Comparison of ENCODE assay signal across 42 mouse cellular contexts in the genomic region with DNA sequence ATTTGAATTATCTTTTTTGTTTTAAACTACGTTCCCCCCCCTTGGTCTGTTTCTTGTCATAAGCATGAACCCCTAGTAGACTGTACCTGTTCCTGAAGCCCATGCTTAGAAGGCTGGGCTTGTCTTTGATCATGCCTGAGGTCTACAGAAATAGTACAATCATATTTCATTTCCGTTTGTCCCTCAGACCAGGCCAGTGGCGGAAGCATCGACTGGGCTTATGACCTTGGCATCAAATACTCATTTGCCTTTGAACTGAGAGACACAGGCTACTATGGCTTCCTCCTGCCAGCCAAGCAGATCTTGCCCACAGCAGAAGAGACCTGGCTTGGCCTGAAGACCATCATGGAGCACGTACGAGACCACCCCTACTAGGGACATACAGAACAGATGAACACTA. TPM values are rescaled to one million over a fixed set of nuclear protein-coding genes. Genes with fewer than 3 reads are reported as not detected.
"Had no signal": no experiment of that assay in that cellular context is flagged by ENCODE, and none has a peak within 500 bp of the region (broad histone marks: within the 10 kb centered on the region; RNA-seq: fewer than 3 reads in every experiment).

No protein-coding gene starts in this region.

- H3K27me3 ChIP-seq: heart, embryonic 13.5 days; heart, embryonic 15.5 days; hindbrain, embryonic 13.5 days; hindbrain, embryonic 15.5 days; kidney, embryonic 15.5 days; limb, embryonic 13.5 days; limb, embryonic 15.5 days had no signal

- DNase-seq: gastrocnemius, postnatal 14 days; gastrocnemius, postnatal 36 days; heart, adult 11 months; heart, adult 2 months; heart, postnatal 14 days; heart, postnatal 36 days; kidney, adult 11 months; kidney, adult 2 months; kidney, adult 9 months; kidney, postnatal 14 days; kidney, postnatal 36 days; layer of hippocampus, adult 9-11 months; layer of hippocampus, postnatal 36 days; left cerebral cortex, postnatal 4 days; lung, adult 18-20 months had no signal

- H3K4me1 ChIP-seq: heart, embryonic 15.5 days; hindbrain, embryonic 13.5 days; hindbrain, embryonic 15.5 days; kidney, embryonic 15.5 days; liver, embryonic 12.5 days had no signal

- H3K36me3 ChIP-seq: heart, embryonic 13.5 days; heart, embryonic 15.5 days; hindbrain, embryonic 13.5 days; hindbrain, embryonic 15.5 days; kidney, embryonic 15.5 days; limb, embryonic 13.5 days; limb, embryonic 15.5 days; liver, embryonic 12.5 days had no signal

- H3K27ac ChIP-seq: heart, adult 2 months; heart, embryonic 13.5 days; heart, embryonic 15.5 days; hindbrain, embryonic 13.5 days; hindbrain, embryonic 15.5 days; hindbrain, postnatal 0 days; kidney, embryonic 15.5 days; kidney, postnatal 0 days; limb, embryonic 13.5 days; limb, embryonic 15.5 days; liver, embryonic 12.5 days; liver, embryonic 14.5 days had no signal

- H3K4me3 ChIP-seq: heart, adult 2 months; heart, embryonic 13.5 days; heart, embryonic 15.5 days; hindbrain, embryonic 13.5 days; hindbrain, embryonic 15.5 days; kidney, embryonic 15.5 days; limb, embryonic 13.5 days; limb, embryonic 15.5 days; liver, embryonic 12.5 days had no signal

- H3K9me3 ChIP-seq: heart, embryonic 13.5 days; heart, embryonic 15.5 days; hindbrain, embryonic 13.5 days; hindbrain, embryonic 15.5 days; kidney, embryonic 15.5 days; limb, embryonic 13.5 days; limb, embryonic 15.5 days; liver, embryonic 12.5 days had no signal

RNA-seq across cellular contexts. Expression of a gene that starts 4.1 kb away (rescaled TPM):
- total RNA-seq: gastrocnemius, adult 18-20 months; gastrocnemius, adult 8-10 months; gastrocnemius, postnatal 36 days; heart, adult 2 months; heart, postnatal 14 days; heart, postnatal 36 days; hematopoietic stem cell, adult 5-6 weeks; layer of hippocampus, adult 18-20 months; layer of hippocampus, postnatal 14 days; layer of hippocampus, postnatal 36 days had no signal
- polyA plus RNA-seq: gonadal fat pad, adult 2 months; heart, adult 2 months; kidney, adult 2 months; large intestine, adult 2 months had no signal

RNA-seq across cellular contexts. Expression of a gene that starts 22.7 kb away (rescaled TPM):
- total RNA-seq: gastrocnemius, adult 18-20 months; gastrocnemius, postnatal 36 days; heart, adult 2 months; heart, postnatal 14 days; heart, postnatal 36 days had no signal

RNA-seq across cellular contexts. Expression of a gene that starts 46.8 kb away (rescaled TPM):
- total RNA-seq: gastrocnemius, adult 18-20 months; gastrocnemius, adult 8-10 months; gastrocnemius, postnatal 36 days; heart, adult 2 months; heart, postnatal 14 days; heart, postnatal 36 days; hematopoietic stem cell, adult 5-6 weeks; hindbrain, postnatal 0 days; layer of hippocampus, adult 18-20 months; layer of hippocampus, adult 8-10 months; layer of hippocampus, postnatal 14 days; layer of hippocampus, postnatal 36 days; left cerebral cortex, adult 18-20 months; left cerebral cortex, adult 8-10 months; left cerebral cortex, postnatal 10 days; left cerebral cortex, postnatal 25 days; left cerebral cortex, postnatal 4 days had no signal
- polyA plus RNA-seq: heart, adult 2 months; hindbrain, embryonic 11.5 days; hindbrain, embryonic 13.5 days; hindbrain, embryonic 15.5 days; hindbrain, postnatal 0 days; intestine, embryonic 16.5 days; kidney, adult 2 months; large intestine, adult 2 months; liver, embryonic 12.5 days; liver, embryonic 16.5 days had no signal

RNA-seq across cellular contexts. Expression of a gene that starts 54.4 kb away (rescaled TPM):
- total RNA-seq: gastrocnemius, adult 18-20 months; heart, adult 2 months; hematopoietic stem cell, adult 5-6 weeks had no signal
- polyA plus RNA-seq: heart, embryonic 13.5 days; intestine, embryonic 14.5 days; intestine, embryonic 16.5 days; kidney, embryonic 15.5 days; large intestine, adult 2 months had no signal
